Mouse (Mus musculus): ENCODE results near the gene 2410002F23Rik. TPM values are rescaled to one million over a fixed set of nuclear protein-coding genes. Genes with fewer than 3 reads are reported as not detected.

The 2410002F23Rik gene
- total RNA-seq, 2 experiments from 2014 or later = 75.3 to 94.3 TPM

Other genes with a start within 250 kb of the 2410002F23Rik start
- not detected for gene Klk1b26, start 234.6 kb upstream of the 2410002F23Rik start, total RNA-seq (2021)
- not detected for gene Klk1b27, start 194.4 kb upstream of the 2410002F23Rik start, total RNA-seq (2021)
- gene Klk1b21, start 144.4 kb upstream of the 2410002F23Rik start, total RNA-seq (2021) = not detected
- not detected for gene Klk1b22, start 134.0 kb upstream of the 2410002F23Rik start, total RNA-seq (2021)
- gene Klk1b16, start 110.0 kb upstream of the 2410002F23Rik start, total RNA-seq (2021) = not detected
- not detected for gene Klk1b24, start 58.5 kb upstream of the 2410002F23Rik start, total RNA-seq (2021)
- gene Klk1b3, start 48.5 kb upstream of the 2410002F23Rik start, total RNA-seq (2021) = not detected
- gene Klk1b4, start 39.3 kb upstream of the 2410002F23Rik start, total RNA-seq (2021) = not detected
- not detected for gene Klk1b5, start 30.8 kb upstream of the 2410002F23Rik start, total RNA-seq (2021)
- not detected for gene Klk1, start 21.4 kb upstream of the 2410002F23Rik start, total RNA-seq (2021)
- gene Gm36864, start 10.5 kb upstream of the 2410002F23Rik start, total RNA-seq (2021) = not detected
- 1 to 10 TPM; 1.1 to 1.3 TPM for gene 1700028J19Rik, start within 50 bp of the 2410002F23Rik start, total RNA-seq (2021)
- not detected for gene Acp4, start 10.7 kb downstream of the 2410002F23Rik start, total RNA-seq (2021)
- not detected for gene Gm15517, start 14.7 kb downstream of the 2410002F23Rik start, total RNA-seq (2021)
- 1 to 10 TPM; 3.1 to 3.5 TPM for gene Clec11a, start 60.2 kb downstream of the 2410002F23Rik start, total RNA-seq (2021)
- 100 to 1,000 TPM; 502 to 670 TPM for gene Shank1, start 63.5 kb downstream of the 2410002F23Rik start, total RNA-seq (2021)
- gene Syt3, start 137.4 kb downstream of the 2410002F23Rik start, total RNA-seq (2021) = 10 to 100 TPM; 91.3 to 92.1 TPM
- 1 to 10 TPM; 3.8 to 4.1 TPM for gene 1700008O03Rik, start 139.1 kb downstream of the 2410002F23Rik start, total RNA-seq (2021)
- 100 to 1,000 TPM; 322 to 333 TPM for gene Lrrc4b, start 182.3 kb downstream of the 2410002F23Rik start, total RNA-seq (2021)
- 10 to 100 TPM; 10.9 to 13.2 TPM for gene Aspdh, start 218.7 kb downstream of the 2410002F23Rik start, total RNA-seq (2021)
- 100 to 1,000 TPM; 102 to 107 TPM for gene Josd2, start 221.3 kb downstream of the 2410002F23Rik start, total RNA-seq (2021)
- 100 to 1,000 TPM; 207 to 212 TPM for gene Emc10, start 249.8 kb downstream of the 2410002F23Rik start, total RNA-seq (2021)
- gene Fam71e1, start 249.9 kb downstream of the 2410002F23Rik start, total RNA-seq (2021) = 10 to 100 TPM; 18.6 to 22.8 TPM